Mouse (Mus musculus): ENCODE results near the gene Ifna7. TPM values are rescaled to one million over a fixed set of nuclear protein-coding genes. Genes with fewer than 3 reads are reported as not detected.
"Not testable (repeated sequence)": the region's sequence is repeated elsewhere in the genome, so short reads cannot be mapped to it uniquely, and the experiment has no call there.

Gene Ifna7
- not detected in 2 replicates for polyA plus RNA-seq (2014; fragmentation: Nextera tagmentation; extraction: Ambion mirVana)

DNA sequence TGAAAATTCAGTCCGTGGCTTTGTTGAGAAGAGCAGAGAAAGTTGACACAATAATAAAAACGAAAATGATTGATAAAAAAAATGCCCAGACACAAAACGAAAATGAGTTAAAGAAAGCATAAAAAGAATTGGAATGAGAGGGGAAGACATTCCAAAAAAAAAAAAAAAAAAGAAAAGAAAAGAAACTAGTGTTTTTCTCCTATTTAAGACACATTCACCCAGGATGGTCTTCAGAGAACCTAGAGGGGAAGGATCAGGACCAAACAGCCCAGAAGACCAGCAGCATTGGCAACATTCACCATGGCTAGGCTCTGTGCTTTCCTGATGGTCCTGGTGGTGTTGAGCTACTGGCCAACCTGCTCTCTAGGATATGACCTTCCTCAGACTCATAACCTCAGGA lies at the start of gene Ifna7:
Ifna7 (plus strand) TSS at position 301 of the 400 bp plus-strand sequence.
- Histone ChIP-seq H3K4me1 (ENCODE audit: control insufficient read depth, insufficient read depth, low read length) (no peaks in the 10 kb centered on the region), H3K4me3 (ENCODE audit: low read depth, low read length) (no peak within 1 kb of the TSS), H3K27me3 (ENCODE audit: control insufficient read depth, insufficient read depth, low read length) (no peaks in the 10 kb centered on the region), H3K36me3 (ENCODE audit: control insufficient read depth, insufficient read depth, low read length) (no peaks in the 10 kb centered on the region), H3K4me2 (ENCODE audit: low read depth, low read length) (no peak within 1 kb of the TSS), H3K9me3 (ENCODE audit: control insufficient read depth, low read length) (no peaks in the 10 kb centered on the region), H3K27ac (ENCODE audit: low read depth, low read length) (no peak within 1 kb of the TSS), H3K9ac (replicated peaks; ENCODE audit: low read depth, low read length) (no peak within 1 kb of the TSS)
- WGBS, result 75% methylated on average over 3 of the region's 3 CpGs
- no peak for ATAC-seq (ENCODE audit: low read depth)

DNA sequence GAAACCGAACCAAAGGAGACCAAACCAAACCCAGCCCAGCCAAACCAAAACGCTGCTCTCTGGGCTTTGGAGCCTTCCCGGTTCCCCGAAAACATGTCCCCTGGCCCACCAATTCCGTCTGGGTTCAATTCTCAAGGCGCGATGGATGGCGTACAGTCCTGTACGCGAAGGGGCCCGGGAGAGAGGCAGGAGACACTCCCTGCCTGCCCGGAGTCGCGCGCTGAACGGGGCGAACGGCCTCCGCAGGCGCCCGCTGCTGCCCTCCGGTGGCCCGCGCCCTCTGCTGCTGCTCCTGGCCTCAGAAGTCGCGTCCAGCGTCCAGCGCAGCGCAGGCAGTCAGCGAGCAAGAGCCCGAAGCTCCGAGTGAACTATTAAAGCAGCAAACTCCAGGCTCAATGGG lies 42.5 kb upstream of the Ifna7 start, which contains the start of gene Gm13290:
Gm13290 (plus strand) TSS at position 301 of the 400 bp plus-strand sequence.
- no CpG with 5 or more reads among the region's 32 CpGs for WGBS
- H3K27ac ChIP-seq (ENCODE audit: low read depth, low read length); H3K27me3 ChIP-seq (ENCODE audit: control insufficient read depth, insufficient read depth, low read length); H3K36me3 ChIP-seq (ENCODE audit: control insufficient read depth, insufficient read depth, low read length); H3K4me3 ChIP-seq (ENCODE audit: low read depth, low read length); H3K4me1 ChIP-seq (ENCODE audit: control insufficient read depth, insufficient read depth, low read length); H3K9me3 ChIP-seq (ENCODE audit: control insufficient read depth, low read length); H3K9ac ChIP-seq (replicated peaks; ENCODE audit: low read depth, low read length); ATAC-seq (ENCODE audit: low read depth); H3K4me2 ChIP-seq (ENCODE audit: low read depth, low read length): not testable (repeated sequence)

DNA sequence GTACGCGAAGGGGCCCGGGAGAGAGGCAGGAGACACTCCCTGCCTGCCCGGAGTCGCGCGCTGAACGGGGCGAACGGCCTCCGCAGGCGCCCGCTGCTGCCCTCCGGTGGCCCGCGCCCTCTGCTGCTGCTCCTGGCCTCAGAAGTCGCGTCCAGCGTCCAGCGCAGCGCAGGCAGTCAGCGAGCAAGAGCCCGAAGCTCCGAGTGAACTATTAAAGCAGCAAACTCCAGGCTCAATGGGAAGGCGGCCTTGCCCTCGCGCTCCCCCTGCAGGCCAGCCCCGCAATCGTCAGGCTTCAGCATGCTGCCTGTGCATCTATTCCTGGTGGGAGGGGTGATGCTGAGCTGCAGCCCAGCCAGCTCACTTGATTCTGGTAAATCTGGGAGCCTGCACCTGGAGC lies 39.4 kb upstream of the Ifna7 start, which contains the start of gene Gm13289:
Gm13289 (plus strand) TSS at position 301 of the 400 bp plus-strand sequence.
- ATAC-seq (ENCODE audit: low read depth); H3K27me3 ChIP-seq (ENCODE audit: control insufficient read depth, insufficient read depth, low read length); H3K27ac ChIP-seq (ENCODE audit: low read depth, low read length); H3K4me3 ChIP-seq (ENCODE audit: low read depth, low read length); H3K9me3 ChIP-seq (ENCODE audit: control insufficient read depth, low read length); H3K4me1 ChIP-seq (ENCODE audit: control insufficient read depth, insufficient read depth, low read length); H3K9ac ChIP-seq (replicated peaks; ENCODE audit: low read depth, low read length); H3K4me2 ChIP-seq (ENCODE audit: low read depth, low read length); H3K36me3 ChIP-seq (ENCODE audit: control insufficient read depth, insufficient read depth, low read length): not testable (repeated sequence)
- WGBS, result no CpG with 5 or more reads among the region's 29 CpGs

DNA sequence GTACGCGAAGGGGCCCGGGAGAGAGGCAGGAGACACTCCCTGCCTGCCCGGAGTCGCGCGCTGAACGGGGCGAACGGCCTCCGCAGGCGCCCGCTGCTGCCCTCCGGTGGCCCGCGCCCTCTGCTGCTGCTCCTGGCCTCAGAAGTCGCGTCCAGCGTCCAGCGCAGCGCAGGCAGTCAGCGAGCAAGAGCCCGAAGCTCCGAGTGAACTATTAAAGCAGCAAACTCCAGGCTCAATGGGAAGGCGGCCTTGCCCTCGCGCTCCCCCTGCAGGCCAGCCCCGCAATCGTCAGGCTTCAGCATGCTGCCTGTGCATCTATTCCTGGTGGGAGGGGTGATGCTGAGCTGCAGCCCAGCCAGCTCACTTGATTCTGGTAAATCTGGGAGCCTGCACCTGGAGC lies 36.5 kb upstream of the Ifna7 start, which contains the start of gene Gm13272:
Gm13272 (plus strand) TSS at position 301 of the 400 bp plus-strand sequence.
- H3K27ac ChIP-seq (ENCODE audit: low read depth, low read length); H3K4me3 ChIP-seq (ENCODE audit: low read depth, low read length); H3K9me3 ChIP-seq (ENCODE audit: control insufficient read depth, low read length); H3K4me1 ChIP-seq (ENCODE audit: control insufficient read depth, insufficient read depth, low read length); H3K4me2 ChIP-seq (ENCODE audit: low read depth, low read length); H3K9ac ChIP-seq (replicated peaks; ENCODE audit: low read depth, low read length); ATAC-seq (ENCODE audit: low read depth); H3K27me3 ChIP-seq (ENCODE audit: control insufficient read depth, insufficient read depth, low read length); H3K36me3 ChIP-seq (ENCODE audit: control insufficient read depth, insufficient read depth, low read length): not testable (repeated sequence)
- no CpG with 5 or more reads among the region's 29 CpGs for WGBS

DNA sequence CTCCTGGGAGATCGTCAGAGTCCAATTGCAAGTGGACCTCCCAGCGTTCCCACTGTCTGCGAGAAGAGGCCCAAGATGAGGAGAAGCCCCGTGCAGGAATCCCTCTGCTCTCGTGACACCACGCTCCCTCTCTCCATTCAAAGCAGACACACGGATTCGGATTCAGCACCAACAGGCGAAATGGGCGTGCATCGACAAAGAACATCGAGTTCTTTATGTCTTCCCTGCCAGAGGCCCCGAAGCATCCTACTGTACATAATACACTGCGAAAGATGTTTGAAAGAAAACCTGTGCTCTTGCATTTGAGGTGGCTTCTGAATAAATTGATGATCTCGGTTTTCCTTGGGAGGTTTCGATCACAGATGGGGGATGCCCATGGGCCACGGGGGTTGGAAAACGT lies 35.7 kb upstream of the Ifna7 start:
- not testable (repeated sequence) for H3K4me3 ChIP-seq (ENCODE audit: low read depth, low read length); H3K4me1 ChIP-seq (ENCODE audit: control insufficient read depth, insufficient read depth, low read length); H3K36me3 ChIP-seq (ENCODE audit: control insufficient read depth, insufficient read depth, low read length); H3K9ac ChIP-seq (replicated peaks; ENCODE audit: low read depth, low read length); H3K4me2 ChIP-seq (ENCODE audit: low read depth, low read length); H3K27ac ChIP-seq (ENCODE audit: low read depth, low read length); H3K27me3 ChIP-seq (ENCODE audit: control insufficient read depth, insufficient read depth, low read length); ATAC-seq (ENCODE audit: low read depth); H3K9me3 ChIP-seq (ENCODE audit: control insufficient read depth, low read length)
- 48% methylated on average over 15 of the region's 18 CpGs for WGBS

DNA sequence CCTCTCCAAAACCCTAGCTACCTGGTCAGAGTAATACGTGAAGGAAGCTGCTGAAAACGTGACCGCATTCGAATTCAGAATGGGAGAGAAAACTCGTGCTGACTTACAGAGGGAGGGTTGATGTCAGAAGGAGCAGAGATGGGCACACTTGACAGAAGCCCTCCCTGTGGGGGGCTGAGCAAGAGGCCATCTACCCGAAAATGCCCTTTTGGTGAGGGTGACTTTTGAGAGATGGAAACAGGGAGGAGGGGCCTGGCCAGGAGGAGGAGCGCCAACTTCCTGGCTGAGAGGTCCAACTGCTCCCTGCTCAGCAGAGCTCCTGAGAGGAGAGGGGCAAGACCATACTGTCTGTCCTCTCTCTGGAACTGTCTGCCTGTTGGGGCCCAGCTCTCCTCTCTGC lies 34.2 kb upstream of the Ifna7 start, which contains the start of gene Ifnz:
Ifnz (plus strand) TSS at position 301 of the 400 bp plus-strand sequence.
- not testable (repeated sequence) for H3K4me1 ChIP-seq (ENCODE audit: control insufficient read depth, insufficient read depth, low read length); H3K27me3 ChIP-seq (ENCODE audit: control insufficient read depth, insufficient read depth, low read length); H3K4me3 ChIP-seq (ENCODE audit: low read depth, low read length); H3K9me3 ChIP-seq (ENCODE audit: control insufficient read depth, low read length); H3K9ac ChIP-seq (replicated peaks; ENCODE audit: low read depth, low read length); H3K36me3 ChIP-seq (ENCODE audit: control insufficient read depth, insufficient read depth, low read length); H3K27ac ChIP-seq (ENCODE audit: low read depth, low read length); H3K4me2 ChIP-seq (ENCODE audit: low read depth, low read length); ATAC-seq (ENCODE audit: low read depth)
- WGBS, result 9% methylated on average over 1 of the region's 7 CpGs

DNA sequence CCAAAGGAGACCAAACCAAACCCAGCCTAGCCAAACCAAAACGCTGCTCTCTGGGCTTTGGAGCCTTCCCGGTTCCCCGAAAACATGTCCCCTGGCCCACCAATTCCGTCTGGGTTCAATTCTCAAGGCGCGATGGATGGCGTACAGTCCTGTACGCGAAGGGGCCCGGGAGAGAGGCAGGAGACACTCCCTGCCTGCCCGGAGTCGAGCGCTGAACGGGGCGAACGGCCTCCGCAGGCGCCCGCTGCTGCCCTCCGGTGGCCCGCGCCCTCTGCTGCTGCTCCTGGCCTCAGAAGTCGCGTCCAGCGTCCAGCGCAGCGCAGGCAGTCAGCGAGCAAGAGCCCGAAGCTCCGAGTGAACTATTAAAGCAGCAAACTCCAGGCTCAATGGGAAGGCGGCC lies 33.7 kb upstream of the Ifna7 start:
- H3K4me1 ChIP-seq (ENCODE audit: control insufficient read depth, insufficient read depth, low read length); H3K27me3 ChIP-seq (ENCODE audit: control insufficient read depth, insufficient read depth, low read length); ATAC-seq (ENCODE audit: low read depth); H3K9me3 ChIP-seq (ENCODE audit: control insufficient read depth, low read length); H3K27ac ChIP-seq (ENCODE audit: low read depth, low read length); H3K36me3 ChIP-seq (ENCODE audit: control insufficient read depth, insufficient read depth, low read length); H3K4me2 ChIP-seq (ENCODE audit: low read depth, low read length); H3K9ac ChIP-seq (replicated peaks; ENCODE audit: low read depth, low read length); H3K4me3 ChIP-seq (ENCODE audit: low read depth, low read length): not testable (repeated sequence)
- 0% methylated on average over 4 of the region's 31 CpGs for WGBS

DNA sequence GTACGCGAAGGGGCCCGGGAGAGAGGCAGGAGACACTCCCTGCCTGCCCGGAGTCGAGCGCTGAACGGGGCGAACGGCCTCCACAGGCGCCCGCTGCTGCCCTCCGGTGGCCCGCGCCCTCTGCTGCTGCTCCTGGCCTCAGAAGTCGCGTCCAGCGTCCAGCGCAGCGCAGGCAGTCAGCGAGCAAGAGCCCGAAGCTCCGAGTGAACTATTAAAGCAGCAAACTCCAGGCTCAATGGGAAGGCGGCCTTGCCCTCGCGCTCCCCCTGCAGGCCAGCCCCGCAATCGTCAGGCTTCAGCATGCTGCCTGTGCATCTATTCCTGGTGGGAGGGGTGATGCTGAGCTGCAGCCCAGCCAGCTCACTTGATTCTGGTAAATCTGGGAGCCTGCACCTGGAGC lies 30.6 kb upstream of the Ifna7 start, which contains the start of gene Gm13276:
Gm13276 (plus strand) TSS at position 301 of the 400 bp plus-strand sequence.
- not testable (repeated sequence) for H3K4me2 ChIP-seq (ENCODE audit: low read depth, low read length); H3K36me3 ChIP-seq (ENCODE audit: control insufficient read depth, insufficient read depth, low read length); H3K9me3 ChIP-seq (ENCODE audit: control insufficient read depth, low read length); H3K4me1 ChIP-seq (ENCODE audit: control insufficient read depth, insufficient read depth, low read length); H3K4me3 ChIP-seq (ENCODE audit: low read depth, low read length); H3K27ac ChIP-seq (ENCODE audit: low read depth, low read length); H3K9ac ChIP-seq (replicated peaks; ENCODE audit: low read depth, low read length); ATAC-seq (ENCODE audit: low read depth); H3K27me3 ChIP-seq (ENCODE audit: control insufficient read depth, insufficient read depth, low read length)
- WGBS, result no CpG with 5 or more reads among the region's 27 CpGs

DNA sequence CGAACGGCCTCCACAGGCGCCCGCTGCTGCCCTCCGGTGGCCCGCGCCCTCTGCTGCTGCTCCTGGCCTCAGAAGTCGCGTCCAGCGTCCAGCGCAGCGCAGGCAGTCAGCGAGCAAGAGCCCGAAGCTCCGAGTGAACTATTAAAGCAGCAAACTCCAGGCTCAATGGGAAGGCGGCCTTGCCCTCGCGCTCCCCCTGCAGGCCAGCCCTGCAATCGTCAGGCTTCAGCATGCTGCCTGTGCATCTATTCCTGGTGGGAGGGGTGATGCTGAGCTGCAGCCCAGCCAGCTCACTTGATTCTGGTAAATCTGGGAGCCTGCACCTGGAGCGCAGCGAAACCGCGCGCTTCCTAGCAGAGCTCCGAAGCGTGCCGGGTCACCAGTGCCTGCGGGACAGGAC lies 27.6 kb upstream of the Ifna7 start, which contains the start of gene Gm13277:
Gm13277 (plus strand) TSS at position 231 of the 400 bp plus-strand sequence.
- WGBS, result 0% methylated on average over 1 of the region's 28 CpGs

More for the DNA sequence above, 27.6 kb upstream of the Ifna7 start, which contains the start of gene Gm13277:
- H3K9ac ChIP-seq (replicated peaks; ENCODE audit: low read depth, low read length); H3K27ac ChIP-seq (ENCODE audit: low read depth, low read length); H3K4me3 ChIP-seq (ENCODE audit: low read depth, low read length); H3K4me2 ChIP-seq (ENCODE audit: low read depth, low read length); H3K27me3 ChIP-seq (ENCODE audit: control insufficient read depth, insufficient read depth, low read length); H3K36me3 ChIP-seq (ENCODE audit: control insufficient read depth, insufficient read depth, low read length); H3K9me3 ChIP-seq (ENCODE audit: control insufficient read depth, low read length); H3K4me1 ChIP-seq (ENCODE audit: control insufficient read depth, insufficient read depth, low read length); ATAC-seq (ENCODE audit: low read depth): not testable (repeated sequence)

Data from neural tube, embryonic 14.5 days (tissue).